13 mouse cellular contexts compared by ENCODE assay signal in the genomic region with DNA sequence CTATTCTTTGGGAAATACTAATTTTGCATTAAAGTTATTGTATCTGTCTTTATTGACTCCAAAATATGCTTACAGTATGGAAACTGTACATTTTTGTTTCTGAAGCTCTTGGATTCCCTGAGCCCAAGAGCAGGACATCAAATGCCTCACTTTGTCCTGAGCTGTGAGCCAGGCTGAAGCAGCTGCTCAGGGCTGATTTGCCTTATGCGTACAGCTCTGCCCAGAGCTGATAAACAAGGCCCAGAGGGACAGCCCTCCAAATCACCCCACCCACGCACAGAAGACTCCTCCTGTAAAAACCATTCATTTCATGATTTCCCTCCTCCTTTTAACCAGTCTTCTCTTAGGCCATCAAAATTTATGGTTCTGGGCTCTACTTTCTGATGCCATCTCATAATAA. TPM values are rescaled to one million over a fixed set of nuclear protein-coding genes. Genes with fewer than 3 reads are reported as not detected.
DNase-seq lines count a peak whose midpoint lies in the region; ATAC-seq and TF ChIP-seq lines count a peak whose summit lies in the region.
"Had no signal": no experiment of that assay in that cellular context is flagged by ENCODE, and none has a peak within 500 bp of the region (broad histone marks: within the 10 kb centered on the region; RNA-seq: fewer than 3 reads in every experiment).

No protein-coding gene starts in this region.

- no peaks in the 10 kb centered on the region for H3K9me3 ChIP-seq in neural tube, embryonic 11.5 days (ENCODE audit: control insufficient read depth, low read length)
- H3K9me3 ChIP-seq in intestine, embryonic 16.5 days (ENCODE audit: control insufficient read depth, low read length), result no peaks in the 10 kb centered on the region
- H3K9me3 ChIP-seq: hindbrain, embryonic 15.5 days; neural tube, embryonic 12.5 days had no signal

- no peaks in the 10 kb centered on the region for H3K27me3 ChIP-seq in neural tube, embryonic 11.5 days (ENCODE audit: control insufficient read depth, insufficient read depth, low read length)
- H3K27me3 ChIP-seq in intestine, embryonic 16.5 days (replicated peaks; ENCODE audit: control insufficient read depth, insufficient read depth, low read length), result no peaks in the 10 kb centered on the region
- H3K27me3 ChIP-seq: hindbrain, embryonic 15.5 days; neural tube, embryonic 12.5 days had no signal

- no peak overlapping the region for H3K27ac ChIP-seq in neural tube, embryonic 11.5 days (ENCODE audit: low read depth, low read length)
- no peak overlapping the region for H3K27ac ChIP-seq in intestine, embryonic 16.5 days (ENCODE audit: low read length)
- H3K27ac ChIP-seq in left cerebral cortex, adult 2 months, result no peak overlapping the region
- H3K27ac ChIP-seq: hindbrain, embryonic 15.5 days; neural tube, embryonic 12.5 days had no signal

- DNase-seq in neural tube, embryonic 11.5 days (ENCODE audit: low spot score), result no peak
- no peak for DNase-seq in neural tube, embryonic 10.5 days (ENCODE audit: extremely low spot score, low spot score)
- DNase-seq in spleen, postnatal 4 days (ENCODE audit: low spot score in 2 of 2), result peak; percentile 81 to 82
- DNase-seq in left cerebral cortex, adult 2 months (ENCODE audit: extremely low spot score in 1 of 2, low spot score in 2 of 2), result no peak
- DNase-seq in layer of hippocampus, postnatal 10 days (ENCODE audit: low spot score in 2 of 2), result no peak
- DNase-seq in T-cell, adult 2 months (ENCODE audit: low spot score), result no peak
- DNase-seq: cerebellum, postnatal 10 days; forebrain, postnatal 0 days; layer of hippocampus, adult 9-11 months had no signal

- H3K36me3 ChIP-seq in neural tube, embryonic 11.5 days (ENCODE audit: control insufficient read depth, insufficient read depth, low read length), result no peaks in the 10 kb centered on the region
- H3K36me3 ChIP-seq in intestine, embryonic 16.5 days (ENCODE audit: control insufficient read depth, insufficient read depth, low read length), result no peaks in the 10 kb centered on the region
- H3K36me3 ChIP-seq: hindbrain, embryonic 15.5 days; neural tube, embryonic 12.5 days had no signal

- no peak overlapping the region for H3K4me2 ChIP-seq in neural tube, embryonic 11.5 days (ENCODE audit: low read depth)
- H3K4me2 ChIP-seq in intestine, embryonic 16.5 days (ENCODE audit: low read depth, low read length), result no peak overlapping the region
- H3K4me2 ChIP-seq: hindbrain, embryonic 15.5 days; neural tube, embryonic 12.5 days had no signal

- no peak overlapping the region for H3K9ac ChIP-seq in neural tube, embryonic 11.5 days (ENCODE audit: low read length)
- H3K9ac ChIP-seq in intestine, embryonic 16.5 days (ENCODE audit: low read depth, low read length), result no peak overlapping the region
- H3K9ac ChIP-seq: forebrain, postnatal 0 days; hindbrain, embryonic 15.5 days; neural tube, embryonic 12.5 days had no signal

- no peak overlapping the region for H3K4me3 ChIP-seq in neural tube, embryonic 11.5 days (ENCODE audit: low read depth, low read length)
- H3K4me3 ChIP-seq in intestine, embryonic 16.5 days (ENCODE audit: low read length), result no peak overlapping the region
- H3K4me3 ChIP-seq in left cerebral cortex, adult 2 months, result no peak overlapping the region
- H3K4me3 ChIP-seq: hindbrain, embryonic 15.5 days; neural tube, embryonic 12.5 days had no signal

- 54% methylated on average over 2 of the region's 2 CpGs for WGBS in neural tube, embryonic 11.5 days
- 46% methylated on average over 2 of the region's 2 CpGs for WGBS in intestine, embryonic 16.5 days

- H3K4me1 ChIP-seq in neural tube, embryonic 11.5 days (ENCODE audit: control insufficient read depth, insufficient read depth, low read length), result no peaks in the 10 kb centered on the region
- H3K4me1 ChIP-seq in intestine, embryonic 16.5 days (ENCODE audit: control insufficient read depth, insufficient read depth, low read length), result no peaks in the 10 kb centered on the region
- H3K4me1 ChIP-seq: hindbrain, embryonic 15.5 days; neural tube, embryonic 12.5 days had no signal

- TF ChIP-seq CTCF in left cerebral cortex, adult 2 months (IDR thresholded peaks at IDR 0.05), result no peak

- intact Hi-C loops in left cerebral cortex, adult 2 months (cut with DNase I), result no loop called here

- 0 out of 2 replicates have a peak, but pooled peaks have one; percentile 17 for ATAC-seq in neural tube, embryonic 11.5 days (ENCODE audit: insufficient read depth, low FRiP score, low TSS enrichment)
- ATAC-seq in erythroid progenitor cell, adult 5-6 weeks (replicated peaks; ENCODE audit: low FRiP score, poor library complexity, severe bottlenecking), result peak; percentile 89
- ATAC-seq in intestine, embryonic 16.5 days, result peak; percentile 93
- ATAC-seq: forebrain, postnatal 0 days had no signal

RNA-seq across cellular contexts. Expression of gene Spta1, which starts 1.0 kb away (rescaled TPM):
- polyA plus RNA-seq in neural tube, embryonic 11.5 days (2014; fragmentation: Nextera tagmentation; extraction: Ambion mirVana), result 2.5 TPM in 2 replicates
- total RNA-seq in erythroid progenitor cell, adult 5-6 weeks (2015; ENCODE audit: low replicate concordance), result 506 and 527 TPM in 2 replicates
- 1,343 and 1,534 TPM in 2 replicates for total RNA-seq in erythroid progenitor cell, adult 5-6 weeks (2017; ENCODE audit: low replicate concordance)
- polyA plus RNA-seq in intestine, embryonic 16.5 days (2015; fragmentation: Nextera tagmentation; extraction: Ambion mirVana), result 0.54 and 0.65 TPM in 2 replicates
- under 1 TPM; 0.05 to 0.07 TPM for total RNA-seq in left cerebral cortex, adult 2 months (2021)
- under 1 TPM; 0.25 to 0.29 TPM for total RNA-seq in layer of hippocampus, postnatal 10 days (2021)

RNA-seq across cellular contexts. Expression of gene Olfr420, which starts 16.1 kb away (rescaled TPM):
- not detected in 2 replicates for polyA plus RNA-seq in neural tube, embryonic 11.5 days (2014; fragmentation: Nextera tagmentation; extraction: Ambion mirVana)
- not detected in 2 replicates for total RNA-seq in erythroid progenitor cell, adult 5-6 weeks (2015; ENCODE audit: low replicate concordance)
- 0.77 TPM in 1 of 2 replicates, not detected in the other for total RNA-seq in erythroid progenitor cell, adult 5-6 weeks (2017; ENCODE audit: low replicate concordance)
- not detected in 2 replicates for polyA plus RNA-seq in intestine, embryonic 16.5 days (2015; fragmentation: Nextera tagmentation; extraction: Ambion mirVana)
- total RNA-seq in left cerebral cortex, adult 2 months (2021), result not detected
- total RNA-seq in layer of hippocampus, postnatal 10 days (2021), result not detected
- total RNA-seq: forebrain, postnatal 0 days had no signal
- polyA plus RNA-seq: forebrain, postnatal 0 days; hindbrain, embryonic 15.5 days; neural tube, embryonic 12.5 days had no signal

RNA-seq across cellular contexts. Expression of gene Olfr424, which starts 40.2 kb away (rescaled TPM):
- not detected in 2 replicates for polyA plus RNA-seq in neural tube, embryonic 11.5 days (2014; fragmentation: Nextera tagmentation; extraction: Ambion mirVana)
- not detected in 2 replicates for total RNA-seq in erythroid progenitor cell, adult 5-6 weeks (2015; ENCODE audit: low replicate concordance)
- total RNA-seq in erythroid progenitor cell, adult 5-6 weeks (2017; ENCODE audit: low replicate concordance), result not detected in 2 replicates
- polyA plus RNA-seq in intestine, embryonic 16.5 days (2015; fragmentation: Nextera tagmentation; extraction: Ambion mirVana), result not detected in 2 replicates
- total RNA-seq in left cerebral cortex, adult 2 months (2021), result not detected
- not detected for total RNA-seq in layer of hippocampus, postnatal 10 days (2021)
- total RNA-seq: forebrain, postnatal 0 days had no signal
- polyA plus RNA-seq: forebrain, postnatal 0 days; hindbrain, embryonic 15.5 days; neural tube, embryonic 12.5 days had no signal

RNA-seq across cellular contexts. Expression of gene Olfr231, which starts 50.6 kb away (rescaled TPM):
- polyA plus RNA-seq in neural tube, embryonic 11.5 days (2014; fragmentation: Nextera tagmentation; extraction: Ambion mirVana), result not detected in 2 replicates
- total RNA-seq in erythroid progenitor cell, adult 5-6 weeks (2015; ENCODE audit: low replicate concordance), result 0.36 and 2.5 TPM in 2 replicates
- 1.2 and 3.5 TPM in 2 replicates for total RNA-seq in erythroid progenitor cell, adult 5-6 weeks (2017; ENCODE audit: low replicate concordance)
- not detected in 2 replicates for polyA plus RNA-seq in intestine, embryonic 16.5 days (2015; fragmentation: Nextera tagmentation; extraction: Ambion mirVana)
- total RNA-seq in left cerebral cortex, adult 2 months (2021), result not detected
- not detected for total RNA-seq in layer of hippocampus, postnatal 10 days (2021)
- total RNA-seq: forebrain, postnatal 0 days had no signal
- polyA plus RNA-seq: forebrain, postnatal 0 days; hindbrain, embryonic 15.5 days; neural tube, embryonic 12.5 days had no signal

Comparison
In these comparisons a context has a peak if more than half of its experiments do, and no peak if none do; other contexts are left out.
1. ATAC-seq: peak in every context shown above with its lines; median percentile 93 in intestine, embryonic 16.5 days; 89 in erythroid progenitor cell, adult 5-6 weeks; 17 in neural tube, embryonic 11.5 days.
2. DNase-seq: peak in spleen, postnatal 4 days (2 of 2); none in neural tube, embryonic 11.5 days (single experiment), neural tube, embryonic 10.5 days (single experiment), left cerebral cortex, adult 2 months (0 of 2), layer of hippocampus, postnatal 10 days (0 of 2) and T-cell, adult 2 months (single experiment).
3. RNA of gene Spta1, which starts 1.0 kb away (total RNA-seq): 506 to 1,534 TPM in erythroid progenitor cell, adult 5-6 weeks; 0.25 to 0.29 TPM in layer of hippocampus, postnatal 10 days and 0.05 to 0.07 TPM in left cerebral cortex, adult 2 months; every median in the first group is over 100 times any median in the second.